Mouse (Mus musculus) liver, embryonic 12.5 days (tissue): Measurements from ENCODE around the gene Mtm1. TPM values are rescaled to one million over a fixed set of nuclear protein-coding genes. Genes with fewer than 3 reads are reported as not detected.
A peak's percentile ranks its signal among the peaks of the same experiment; 100 is the strongest.
"Not testable (repeated sequence)": the region's sequence is repeated elsewhere in the genome, so short reads cannot be mapped to it uniquely, and the experiment has no call there.

Source experiments
- ATAC-seq: fragments of 200-750 bp; cut with Nextera tagmentation; 2 replicates; pipeline ENCODE4 v1.8.0; 2017; ENCODE audit warnings: moderate number of reproducible peaks, mild to moderate bottlenecking, moderate library complexity
- H3K27ac ChIP-seq: fragments of 300-500 bp; sonication (generic); 2 replicates; pipeline ENCODE4 v1.5.1; 2016; ENCODE audit warnings: mild to moderate bottlenecking
- H3K27me3 ChIP-seq: fragments of 300-500 bp; sonication (generic); replicated peaks from 2 replicates; pipeline ENCODE4 v1.6.1; 2016; ENCODE audit warnings: mild to moderate bottlenecking, moderate library complexity
- H3K36me3 ChIP-seq: fragments of 300-500 bp; sonication (generic); 2 replicates; pipeline ENCODE4 v1.6.1; 2016; ENCODE audit warnings: mild to moderate bottlenecking, moderate library complexity
- H3K4me1 ChIP-seq: fragments of 300-500 bp; sonication (generic); 2 replicates; pipeline ENCODE4 v1.6.1; 2016
- H3K4me2 ChIP-seq: fragments of 300-500 bp; sonication (generic); 2 replicates; pipeline ENCODE4 v1.6.1; 2016; ENCODE audit warnings: mild to moderate bottlenecking, moderate library complexity
- H3K4me3 ChIP-seq: fragments of 300-500 bp; sonication (generic); 2 replicates; pipeline ENCODE4 v1.5.1; 2016; ENCODE audit warnings: mild to moderate bottlenecking, moderate library complexity
- H3K9ac ChIP-seq: fragments of 300-500 bp; sonication (generic); 2 replicates; pipeline ENCODE4 v1.6.1; 2016; ENCODE audit warnings: mild to moderate bottlenecking, moderate library complexity
- H3K9me3 ChIP-seq: fragments of 300-500 bp; sonication (generic); replicated peaks from 2 replicates; pipeline ENCODE4 v1.6.1; 2016; ENCODE audit warnings: mild to moderate bottlenecking, moderate library complexity
- WGBS: fragments of 180-500 bp; shearing (Covaris S2); methylation state at CpG from one replicate; pipeline ENCODE4 v1.1.7; 2016; ENCODE audit not compliant: insufficient replicate concordance; 5-methylcytosine and 5-hydroxymethylcytosine counted together
- polyA plus RNA-seq: library from polyadenylated mRNA; unstranded; fragments of >200 nt; fragmentation: Nextera tagmentation; extraction: Ambion mirVana; gene quantifications from 2 replicates; pipeline ENCODE4 v1.2.1, GENCODE M21; 2016

Gene Mtm1
- polyA plus RNA-seq, 1 experiment from 2014 or later = 3.7 TPM

DNA sequence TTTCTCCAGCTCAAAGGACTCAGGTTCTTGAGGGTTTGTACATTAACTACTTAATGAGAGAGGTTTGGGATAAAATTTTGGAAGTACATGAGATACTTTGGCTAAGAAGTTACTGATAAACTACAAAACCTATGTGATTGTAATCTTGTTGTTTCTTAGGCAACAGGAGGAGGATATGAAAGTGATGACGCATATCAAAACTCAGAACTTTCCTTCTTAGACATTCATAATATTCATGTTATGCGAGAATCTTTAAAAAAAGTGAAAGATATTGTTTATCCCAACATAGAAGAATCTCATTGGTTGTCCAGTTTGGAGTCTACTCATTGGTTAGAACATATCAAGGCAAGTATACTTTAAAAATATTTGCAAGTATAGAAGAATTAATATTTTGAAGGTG, 85.4 kb downstream of the Mtm1 start:
- Histone ChIP-seq H3K36me3 (no peaks in the 10 kb centered on the region), H3K9me3 (no peaks in the 10 kb centered on the region), H3K4me1 (no peaks in the 10 kb centered on the region), H3K9ac (no peak overlapping the region), H3K27me3 (no peaks in the 10 kb centered on the region), H3K4me3 (no peak overlapping the region), H3K27ac (no peak overlapping the region), H3K4me2 (no peak overlapping the region)
- ATAC-seq = no peak
- WGBS = 71% methylated on average over 2 of the region's 2 CpGs

DNA sequence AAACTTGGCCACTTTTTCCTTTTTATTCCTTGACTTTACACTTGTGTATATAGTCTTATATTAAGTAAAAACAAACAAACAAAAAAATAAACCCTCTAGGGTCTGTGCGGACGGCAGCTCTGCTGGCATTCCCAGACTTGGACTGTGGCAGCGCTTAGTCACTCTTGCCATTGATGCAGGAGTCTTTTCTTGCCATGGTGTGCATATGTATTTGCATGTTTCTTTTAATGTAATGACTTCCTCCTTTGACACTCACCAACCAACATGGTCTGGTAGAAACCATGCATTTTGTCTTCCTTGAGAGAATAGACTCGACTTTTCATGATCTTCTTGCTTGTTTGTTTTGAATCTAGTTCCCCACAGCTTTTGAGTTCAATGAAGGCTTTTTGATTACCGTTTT, 91.6 kb downstream of the Mtm1 start:
- ATAC-seq = no peak
- Histone ChIP-seq H3K36me3 (no peaks in the 10 kb centered on the region), H3K9me3 (no peaks in the 10 kb centered on the region), H3K4me1 (no peaks in the 10 kb centered on the region), H3K27ac (no peak overlapping the region), H3K9ac (no peak overlapping the region), H3K4me3 (no peak overlapping the region), H3K27me3 (no peaks in the 10 kb centered on the region), H3K4me2 (no peak overlapping the region)
- 75% methylated on average over 5 of the region's 5 CpGs for WGBS

GRCm38 (mm10) chrX:71311229-71311628, 100.7 kb downstream of the Mtm1 start:
- Histone ChIP-seq H3K27ac (no peak overlapping the region), H3K4me3 (no peak overlapping the region), H3K36me3 (no peaks in the 10 kb centered on the region), H3K27me3 (no peaks in the 10 kb centered on the region), H3K4me2 (no peak overlapping the region), H3K9ac (no peak overlapping the region), H3K4me1 (no peaks in the 10 kb centered on the region), H3K9me3 (no peaks in the 10 kb centered on the region)
- 18% methylated on average over 8 of the region's 8 CpGs for WGBS
- no peak for ATAC-seq

DNA sequence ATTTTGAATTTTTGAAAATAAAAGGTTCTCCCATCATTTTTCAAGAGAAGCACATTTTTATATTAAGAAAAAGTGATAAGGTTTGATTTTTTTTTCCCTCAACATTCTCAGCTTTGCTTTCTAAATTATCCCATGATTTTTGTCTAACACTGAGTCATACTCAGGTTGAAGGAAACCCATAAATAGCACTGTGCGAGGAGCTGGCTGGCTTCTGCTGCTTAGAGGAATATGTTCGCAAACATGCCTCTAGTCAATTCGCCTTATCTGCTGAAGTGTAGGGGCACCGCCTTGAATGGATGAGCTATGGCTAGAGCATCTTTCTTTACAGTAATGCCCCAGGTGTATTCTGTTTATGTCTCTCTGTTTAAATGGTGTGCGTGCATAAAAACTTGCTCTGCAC, 103.8 kb downstream of the Mtm1 start:
- H3K9ac ChIP-seq = no peak overlapping the region

DNA sequence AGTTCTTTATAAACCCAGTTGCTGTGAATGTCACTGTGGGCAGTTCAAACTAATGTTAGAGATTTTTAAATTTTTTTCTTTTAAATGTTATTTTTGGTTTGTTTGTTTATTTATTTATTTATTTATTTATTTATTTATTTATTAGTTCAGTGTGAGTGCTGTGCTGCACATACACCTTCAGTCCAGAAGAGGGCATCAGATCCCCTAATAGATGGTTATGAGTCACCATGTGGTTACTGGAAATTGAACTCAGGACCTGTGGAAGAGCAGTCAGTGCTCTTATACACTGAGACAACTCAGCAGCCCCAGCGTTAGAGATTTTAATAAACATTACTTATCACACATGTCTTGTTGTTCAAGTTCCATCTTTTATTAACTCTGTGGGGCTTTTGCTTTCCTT, 141.5 kb downstream of the Mtm1 start:
- Histone ChIP-seq H3K36me3 (no peaks in the 10 kb centered on the region), H3K4me3 (no peak overlapping the region), H3K27me3 (no peaks in the 10 kb centered on the region), H3K9me3 (no peaks in the 10 kb centered on the region), H3K9ac (no peak overlapping the region), H3K4me1 (no peaks in the 10 kb centered on the region), H3K4me2 (no peak overlapping the region), H3K27ac (no peak overlapping the region)
- WGBS = 67% methylated on average over 1 of the region's 1 CpGs
- ATAC-seq = no peak

More for the DNA sequence above, 103.8 kb downstream of the Mtm1 start:
- Histone ChIP-seq H3K9me3 (no peaks in the 10 kb centered on the region), H3K27ac (no peak overlapping the region), H3K4me1 (no peaks in the 10 kb centered on the region), H3K36me3 (no peaks in the 10 kb centered on the region), H3K4me2 (no peak overlapping the region), H3K27me3 (no peaks in the 10 kb centered on the region), H3K4me3 (no peak overlapping the region)
- ATAC-seq = no peak
- WGBS = 73% methylated on average over 5 of the region's 5 CpGs

DNA sequence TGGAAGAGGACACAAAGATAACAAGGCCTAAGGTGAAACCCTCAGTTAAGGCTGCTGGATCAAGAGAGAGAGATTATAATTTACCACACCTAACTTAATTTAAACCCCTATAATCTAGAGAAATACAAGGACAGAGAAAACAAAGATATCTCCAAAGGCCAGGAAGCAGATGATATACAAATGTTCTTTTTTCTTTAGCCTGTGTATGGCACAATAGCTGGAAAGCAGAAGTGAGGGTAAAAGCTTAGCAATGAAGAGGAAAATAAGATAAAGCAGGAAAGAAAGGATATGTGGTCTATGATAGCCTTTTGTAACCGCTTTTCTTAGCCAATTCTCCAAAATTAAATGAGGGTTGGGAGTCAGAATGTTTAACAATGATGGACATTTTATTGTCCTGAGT, 144.8 kb downstream of the Mtm1 start:
- H3K27ac ChIP-seq = no peak overlapping the region
- H3K9me3 ChIP-seq = no peaks in the 10 kb centered on the region
- no peak overlapping the region for H3K4me3 ChIP-seq
- H3K4me1 ChIP-seq = no peaks in the 10 kb centered on the region
- no peak overlapping the region for H3K9ac ChIP-seq
- no peaks in the 10 kb centered on the region for H3K27me3 ChIP-seq
- 26% methylated on average over 1 of the region's 1 CpGs for WGBS
- H3K36me3 ChIP-seq = no peaks in the 10 kb centered on the region
- no peak overlapping the region for H3K4me2 ChIP-seq
- ATAC-seq = no peak

DNA sequence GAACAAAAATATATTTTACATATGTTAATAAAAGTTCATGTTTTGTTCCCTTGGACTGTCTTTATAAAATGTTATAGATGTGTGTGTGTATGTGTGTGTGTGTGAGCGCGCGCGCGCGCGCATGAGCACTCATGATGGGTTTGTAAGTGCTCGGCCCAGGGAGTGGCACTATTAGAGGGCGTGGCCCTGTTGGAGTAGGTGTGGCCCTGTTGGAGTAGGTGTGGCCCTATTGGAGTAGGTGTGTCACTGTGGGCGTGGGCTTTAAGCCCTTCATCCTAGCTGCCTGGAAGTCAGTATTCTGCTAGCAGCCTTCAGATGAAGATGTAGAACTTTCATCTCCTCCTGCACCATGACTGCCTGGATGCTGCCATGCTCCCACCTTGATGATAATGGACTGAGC, 151.2 kb downstream of the Mtm1 start:
- not testable (repeated sequence) for H3K27ac ChIP-seq, H3K36me3 ChIP-seq, H3K9me3 ChIP-seq, H3K9ac ChIP-seq, H3K27me3 ChIP-seq, H3K4me3 ChIP-seq, ATAC-seq, H3K4me2 ChIP-seq
- 79% methylated on average over 10 of the region's 10 CpGs for WGBS
- H3K4me1 ChIP-seq = peaks cover 15% of the 10 kb centered on the region

DNA sequence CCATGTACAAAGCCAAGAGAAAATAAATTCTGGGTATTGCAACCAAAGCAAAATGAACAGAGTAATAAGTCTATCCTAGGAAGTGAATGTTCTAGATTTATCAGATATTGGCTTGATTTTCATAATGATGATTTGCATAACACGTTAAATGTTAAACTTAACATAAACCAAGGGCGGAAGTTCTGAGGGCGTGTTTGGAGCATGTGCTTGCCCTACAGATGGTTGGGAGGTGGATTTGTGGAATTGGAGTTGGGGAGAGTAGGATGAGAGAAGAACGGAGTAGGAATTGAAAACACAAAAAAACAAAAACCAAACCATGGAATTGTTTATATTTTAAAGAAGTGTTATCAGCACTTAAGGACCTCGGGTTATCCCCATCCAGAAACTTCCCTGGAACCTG, 153.5 kb downstream of the Mtm1 start:
- ATAC-seq = no peak
- Histone ChIP-seq H3K9me3 (no peaks in the 10 kb centered on the region), H3K9ac (peak overlapping the region; percentile 84), H3K4me1 (peaks cover 15% of the 10 kb centered on the region), H3K27ac (no peak overlapping the region), H3K4me2 (peak overlapping the region; percentile 78), H3K27me3 (no peaks in the 10 kb centered on the region), H3K4me3 (peak overlapping the region; percentile 76), H3K36me3 (no peaks in the 10 kb centered on the region)
- WGBS = 48% methylated on average over 5 of the region's 5 CpGs

DNA sequence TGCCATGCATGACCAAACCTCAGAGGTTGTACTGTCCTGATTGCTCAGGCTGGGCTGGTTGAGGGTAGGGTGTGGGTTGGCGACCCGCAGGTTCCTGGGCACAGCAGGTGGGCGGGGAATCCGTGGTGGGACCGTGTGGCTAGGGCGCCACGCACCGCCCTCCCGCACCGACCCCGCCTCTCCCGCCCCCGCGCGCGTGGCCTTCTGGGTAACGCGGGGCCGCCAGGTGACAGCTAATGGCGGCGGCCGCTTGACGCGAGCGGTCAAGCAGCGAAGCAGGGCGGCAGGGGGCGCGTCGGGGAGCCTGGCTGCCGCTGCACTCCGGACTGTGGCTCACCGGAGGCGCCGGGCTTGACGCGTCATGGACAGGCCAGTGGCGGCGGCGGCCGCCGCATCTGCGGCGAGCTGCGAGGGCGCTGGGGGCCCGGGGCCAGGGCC, 154.0 kb downstream of the Mtm1 start, which contains the start of gene Mtmr1:
Gene Mtmr1 (plus strand): TSS at position 207 of the 438 bp plus-strand sequence.
- 4% methylated on average over 32 of the region's 47 CpGs for WGBS
- peak within 1 kb of the TSS; percentile 84 for H3K9ac ChIP-seq

GRCm38 (mm10) chrX:71365011-71365410, 154.4 kb downstream of the Mtm1 start:
- peak overlapping the region; percentile 79 for H3K27ac ChIP-seq
- peaks cover 15% of the 10 kb centered on the region for H3K4me1 ChIP-seq
- H3K4me2 ChIP-seq = peak overlapping the region; percentile 78
- H3K27me3 ChIP-seq = no peaks in the 10 kb centered on the region
- 30% methylated on average over 12 of the region's 20 CpGs for WGBS
- H3K36me3 ChIP-seq = no peaks in the 10 kb centered on the region
- peak; percentile 66 for ATAC-seq
- peak overlapping the region; percentile 84 for H3K9ac ChIP-seq
- no peaks in the 10 kb centered on the region for H3K9me3 ChIP-seq
- H3K4me3 ChIP-seq = peak overlapping the region; percentile 76

More for the DNA sequence above, 154.0 kb downstream of the Mtm1 start, which contains the start of gene Mtmr1:
- H3K4me2 ChIP-seq = peak within 1 kb of the TSS; percentile 78
- H3K27me3 ChIP-seq = no peaks in the 10 kb centered on the region
- peak; percentile 90 for ATAC-seq
- H3K36me3 ChIP-seq = no peaks in the 10 kb centered on the region
- peaks cover 15% of the 10 kb centered on the region for H3K4me1 ChIP-seq
- no peaks in the 10 kb centered on the region for H3K9me3 ChIP-seq
- H3K4me3 ChIP-seq = peak within 1 kb of the TSS; percentile 76
- peak within 1 kb of the TSS; percentile 79 for H3K27ac ChIP-seq

Other genes starting within 250 kb of the Mtm1 start
- 0.12 and 0.28 TPM in 2 replicates for gene Mamld1, start 160.5 kb upstream of the Mtm1 start, polyA plus RNA-seq
- gene Mtmr1, start 154.0 kb downstream of the Mtm1 start, polyA plus RNA-seq = 8.4 and 9.7 TPM in 2 replicates